Mouse (Mus musculus): ENCODE results near the gene Fam160b1. TPM values are rescaled to one million over a fixed set of nuclear protein-coding genes. Genes with fewer than 3 reads are reported as not detected.
A peak's percentile ranks its signal among the peaks of the same experiment; 100 is the strongest.

Gene Fam160b1
- polyA plus RNA-seq, 1 experiment from 2014 or later: 12.7 TPM

DNA sequence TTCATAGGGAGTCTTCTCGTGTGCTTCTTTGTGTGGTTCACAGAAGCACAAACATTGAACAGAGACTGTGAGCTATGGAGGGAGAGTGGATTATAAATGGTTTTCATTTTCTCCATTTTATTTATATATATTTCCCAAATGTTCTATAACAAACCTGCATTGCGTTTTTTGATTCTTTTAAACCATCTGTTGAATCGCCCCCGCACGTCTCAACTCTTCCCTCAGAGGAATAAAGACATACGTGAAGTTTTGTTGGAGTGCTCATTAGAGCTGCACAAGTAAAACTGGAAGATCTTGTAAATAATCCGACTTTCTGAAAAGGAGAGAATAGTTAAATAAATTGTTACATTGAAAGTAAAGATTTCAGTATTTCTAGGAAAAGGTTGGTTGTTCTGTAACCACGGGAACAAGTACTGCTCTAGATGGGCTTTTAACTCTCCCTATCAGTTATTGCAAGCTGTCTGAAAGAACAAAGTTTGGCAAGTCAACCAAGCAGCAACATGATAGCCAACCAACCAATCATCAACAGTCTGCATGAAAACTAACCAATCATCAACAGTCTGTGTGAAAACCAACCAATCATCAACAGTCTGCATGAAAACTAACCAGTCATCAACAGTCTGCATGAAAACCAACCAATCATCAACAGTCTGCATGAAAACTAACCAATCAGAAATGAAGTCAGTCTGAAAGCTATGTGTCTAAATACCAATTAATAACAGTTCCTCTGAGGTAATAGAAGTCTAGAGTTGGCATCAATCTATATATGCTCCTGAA, 54.7 kb downstream of the Fam160b1 start:
- DNase-seq (ENCODE audit: low spot score): no peak
- no peak overlapping the region for H3K4me2 ChIP-seq (ENCODE audit: low read length)
- WGBS: 91% methylated on average over 8 of the region's 8 CpGs
- ATAC-seq: no peak
- no peaks in the 10 kb centered on the region for H3K36me3 ChIP-seq (ENCODE audit: control insufficient read depth, insufficient read depth, low read length)
- H3K27ac ChIP-seq (ENCODE audit: low read depth, low read length): no peak overlapping the region
- H3K9me3 ChIP-seq (replicated peaks; ENCODE audit: control insufficient read depth, low read length): no peaks in the 10 kb centered on the region
- H3K4me1 ChIP-seq (ENCODE audit: control insufficient read depth, insufficient read depth, low read length): no peaks in the 10 kb centered on the region
- H3K4me3 ChIP-seq (ENCODE audit: low read depth, low read length): no peak overlapping the region
- no peak overlapping the region for H3K9ac ChIP-seq (ENCODE audit: low read length)
- no peaks in the 10 kb centered on the region for H3K27me3 ChIP-seq (replicated peaks; ENCODE audit: control insufficient read depth, insufficient read depth, low read length)

DNA sequence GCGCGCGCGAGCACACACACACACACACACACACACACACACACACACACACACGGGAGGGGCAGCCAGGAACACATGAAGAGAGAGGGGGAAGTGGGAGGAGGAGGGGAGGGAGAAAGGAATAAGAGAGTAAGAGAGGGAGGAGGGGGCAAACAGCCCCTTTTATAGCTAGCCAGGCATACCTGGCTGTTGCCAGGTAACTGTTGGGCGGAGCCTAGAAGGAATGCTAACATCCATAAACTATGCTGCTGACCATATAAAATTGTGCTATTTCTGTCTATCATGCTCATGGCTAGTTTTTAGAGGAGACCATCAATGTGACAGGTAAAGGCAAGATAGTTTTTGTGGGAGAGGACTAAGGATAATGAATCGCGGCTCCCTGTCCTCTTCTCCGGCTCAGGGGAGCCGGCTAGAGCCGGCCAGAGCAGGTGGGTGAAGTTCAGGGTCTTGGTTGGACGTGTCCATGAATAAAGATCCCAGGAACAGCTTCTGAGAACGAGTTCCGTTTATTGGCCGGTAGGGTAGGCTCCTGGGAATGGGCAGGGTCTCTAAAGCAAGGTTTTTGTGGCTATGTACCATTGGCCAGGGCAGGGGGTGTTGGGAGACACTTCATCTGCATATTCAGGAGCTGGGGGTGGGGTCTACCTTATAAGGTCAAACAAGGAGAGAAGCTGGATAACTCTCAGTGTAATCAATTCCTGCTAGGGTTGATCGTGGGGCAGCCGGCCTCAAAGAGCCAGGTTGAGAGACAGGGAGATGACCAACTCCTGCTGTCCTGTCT, 57.5 kb downstream of the Fam160b1 start:
- DNase-seq (ENCODE audit: low spot score) (no peak), ATAC-seq (no peak)
- Histone ChIP-seq H3K9me3 (replicated peaks; ENCODE audit: control insufficient read depth, low read length) (no peaks in the 10 kb centered on the region), H3K36me3 (ENCODE audit: control insufficient read depth, insufficient read depth, low read length) (no peaks in the 10 kb centered on the region), H3K4me1 (ENCODE audit: control insufficient read depth, insufficient read depth, low read length) (no peaks in the 10 kb centered on the region), H3K9ac (ENCODE audit: low read length) (no peak overlapping the region), H3K27me3 (replicated peaks; ENCODE audit: control insufficient read depth, insufficient read depth, low read length) (no peaks in the 10 kb centered on the region), H3K4me3 (ENCODE audit: low read depth, low read length) (no peak overlapping the region), H3K4me2 (ENCODE audit: low read length) (peak overlapping the region; percentile 8; the same call in 1 of the 2 replicates), H3K27ac (ENCODE audit: low read depth, low read length) (no peak overlapping the region)
- 28% methylated on average over 16 of the region's 17 CpGs for WGBS

DNA sequence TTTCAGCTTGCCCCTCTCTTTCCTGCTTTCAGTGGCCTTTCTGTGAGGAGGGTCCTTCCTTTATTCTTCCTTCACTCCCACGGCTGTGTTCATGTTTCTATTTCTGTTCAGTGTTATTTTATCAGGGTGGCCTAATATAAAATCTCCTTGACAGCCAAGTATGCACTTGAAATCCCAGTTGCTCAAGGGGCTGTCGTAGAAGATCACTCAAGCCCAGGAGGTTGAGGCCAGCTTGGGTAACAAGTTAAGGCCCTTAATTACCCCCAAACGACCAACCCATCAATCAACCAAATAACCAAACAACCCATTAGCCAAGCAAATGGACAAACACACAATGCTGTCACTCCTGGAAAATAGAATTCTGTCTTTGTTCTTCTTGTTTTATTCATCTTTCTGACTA, 62.9 kb downstream of the Fam160b1 start:
- Histone ChIP-seq H3K9ac (ENCODE audit: low read length) (no peak overlapping the region), H3K4me2 (ENCODE audit: low read length) (no peak overlapping the region), H3K27ac (ENCODE audit: low read depth, low read length) (no peak overlapping the region), H3K9me3 (replicated peaks; ENCODE audit: control insufficient read depth, low read length) (no peaks in the 10 kb centered on the region), H3K27me3 (replicated peaks; ENCODE audit: control insufficient read depth, insufficient read depth, low read length) (no peaks in the 10 kb centered on the region), H3K36me3 (ENCODE audit: control insufficient read depth, insufficient read depth, low read length) (no peaks in the 10 kb centered on the region), H3K4me1 (ENCODE audit: control insufficient read depth, insufficient read depth, low read length) (no peaks in the 10 kb centered on the region; the same call in 1 of the 2 replicates), H3K4me3 (ENCODE audit: low read depth, low read length) (no peak overlapping the region)
- 7% methylated on average over 3 of the region's 3 CpGs for WGBS
- no peak for DNase-seq (ENCODE audit: low spot score)
- no peak for ATAC-seq

DNA sequence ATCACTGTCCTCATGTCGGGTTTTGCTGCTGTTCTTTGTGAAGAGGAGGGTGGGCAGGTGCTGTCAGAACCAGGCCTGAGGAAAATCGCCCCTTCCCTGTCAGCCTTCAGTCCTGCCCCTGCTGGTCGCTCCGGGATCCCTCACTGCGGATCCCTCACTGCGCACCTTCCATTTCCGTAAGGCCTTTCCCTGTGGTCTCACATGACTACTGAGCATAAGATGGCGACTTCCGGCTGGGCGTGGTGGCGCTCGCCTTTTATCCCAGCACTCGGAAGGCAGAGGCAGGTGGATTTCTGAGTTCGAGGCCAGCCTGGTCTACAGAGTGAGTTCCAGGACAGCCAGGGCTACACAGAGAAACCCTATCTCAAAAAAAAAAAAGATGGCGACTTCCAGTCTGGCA, 64.8 kb downstream of the Fam160b1 start:
- no peaks in the 10 kb centered on the region for H3K27me3 ChIP-seq (replicated peaks; ENCODE audit: control insufficient read depth, insufficient read depth, low read length)
- WGBS: 96% methylated on average over 15 of the region's 15 CpGs
- no peak overlapping the region for H3K9ac ChIP-seq (ENCODE audit: low read length)
- H3K36me3 ChIP-seq (ENCODE audit: control insufficient read depth, insufficient read depth, low read length): no peaks in the 10 kb centered on the region
- ATAC-seq (no peak), DNase-seq (ENCODE audit: low spot score) (no peak)
- no peaks in the 10 kb centered on the region; the same call in 1 of the 2 replicates for H3K4me1 ChIP-seq (ENCODE audit: control insufficient read depth, insufficient read depth, low read length)
- H3K27ac ChIP-seq (ENCODE audit: low read depth, low read length): no peak overlapping the region
- H3K4me2 ChIP-seq (ENCODE audit: low read length): no peak overlapping the region
- no peaks in the 10 kb centered on the region for H3K9me3 ChIP-seq (replicated peaks; ENCODE audit: control insufficient read depth, low read length)
- no peak overlapping the region for H3K4me3 ChIP-seq (ENCODE audit: low read depth, low read length)

DNA sequence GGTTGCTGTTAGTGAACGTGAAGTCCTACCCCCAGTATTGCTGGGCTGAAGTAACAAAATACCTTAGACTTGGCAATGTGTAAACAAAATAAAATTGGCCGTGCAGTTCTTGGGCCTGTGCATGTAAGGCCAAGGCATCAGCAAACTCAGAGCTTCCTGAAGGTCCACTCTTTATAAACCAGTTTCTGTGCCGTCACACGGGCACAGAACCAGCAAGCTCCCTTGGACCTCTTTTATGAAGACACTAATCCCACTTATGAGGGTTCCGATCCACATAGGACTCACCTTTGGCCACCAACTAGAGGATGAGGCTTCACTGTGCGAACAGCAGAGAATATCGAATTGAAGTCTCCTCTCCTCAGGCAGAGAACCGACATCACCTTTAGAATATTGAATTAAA, 66.4 kb downstream of the Fam160b1 start:
- H3K27ac ChIP-seq (ENCODE audit: low read depth, low read length): no peak overlapping the region
- no peaks in the 10 kb centered on the region for H3K36me3 ChIP-seq (ENCODE audit: control insufficient read depth, insufficient read depth, low read length)
- ATAC-seq (no peak), DNase-seq (ENCODE audit: low spot score) (no peak)
- H3K4me3 ChIP-seq (ENCODE audit: low read depth, low read length): no peak overlapping the region
- 92% methylated on average over 8 of the region's 8 CpGs for WGBS
- no peak overlapping the region for H3K9ac ChIP-seq (ENCODE audit: low read length)
- no peaks in the 10 kb centered on the region for H3K9me3 ChIP-seq (replicated peaks; ENCODE audit: control insufficient read depth, low read length)
- no peaks in the 10 kb centered on the region for H3K27me3 ChIP-seq (replicated peaks; ENCODE audit: control insufficient read depth, insufficient read depth, low read length)
- H3K4me1 ChIP-seq (ENCODE audit: control insufficient read depth, insufficient read depth, low read length): no peaks in the 10 kb centered on the region; the same call in none of the 2 replicates
- H3K4me2 ChIP-seq (ENCODE audit: low read length): no peak overlapping the region

DNA sequence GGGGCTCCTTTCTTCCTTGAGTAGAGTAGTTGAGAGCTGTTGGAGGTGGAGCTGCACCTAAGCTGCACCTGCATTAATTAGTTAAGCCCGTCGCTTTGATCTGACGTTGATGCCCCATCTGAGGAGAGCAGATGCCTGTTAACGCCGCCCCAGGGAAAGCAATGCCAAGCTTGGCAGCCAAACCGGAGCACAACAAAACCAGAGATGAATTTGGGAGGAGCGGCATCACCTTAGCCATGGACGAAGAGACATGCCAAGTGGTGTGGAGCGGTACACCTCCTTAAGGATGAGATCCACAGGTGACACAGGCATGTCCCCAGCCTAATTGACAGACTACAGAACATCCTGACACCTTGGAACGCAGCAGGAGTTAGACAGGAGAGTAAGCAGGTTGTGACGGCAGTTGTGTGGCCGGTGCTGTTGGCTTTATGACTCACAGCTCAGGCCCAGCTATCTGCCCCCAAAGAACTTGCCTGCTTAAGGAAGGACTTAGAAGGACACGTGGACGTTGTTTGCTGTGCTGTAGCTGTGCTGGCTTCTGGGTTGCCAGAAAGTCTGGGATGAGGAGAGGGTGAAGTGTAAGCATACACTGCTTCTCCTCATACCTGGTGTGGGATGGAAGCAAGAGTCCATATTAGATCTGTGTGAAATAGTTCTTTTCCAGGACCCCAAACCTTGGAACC, 67.4 kb downstream of the Fam160b1 start:
- DNase-seq (ENCODE audit: low spot score) (no peak), ATAC-seq (no peak)
- H3K27me3 ChIP-seq (replicated peaks; ENCODE audit: control insufficient read depth, insufficient read depth, low read length): no peaks in the 10 kb centered on the region
- no peak overlapping the region for H3K27ac ChIP-seq (ENCODE audit: low read depth, low read length)
- no peaks in the 10 kb centered on the region for H3K9me3 ChIP-seq (replicated peaks; ENCODE audit: control insufficient read depth, low read length)
- H3K4me1 ChIP-seq (ENCODE audit: control insufficient read depth, insufficient read depth, low read length): no peaks in the 10 kb centered on the region; the same call in none of the 2 replicates
- WGBS: 79% methylated on average over 14 of the region's 14 CpGs
- no peak overlapping the region for H3K9ac ChIP-seq (ENCODE audit: low read length)
- no peak overlapping the region for H3K4me2 ChIP-seq (ENCODE audit: low read length)
- no peaks in the 10 kb centered on the region for H3K36me3 ChIP-seq (ENCODE audit: control insufficient read depth, insufficient read depth, low read length)
- H3K4me3 ChIP-seq (ENCODE audit: low read depth, low read length): no peak overlapping the region

DNA sequence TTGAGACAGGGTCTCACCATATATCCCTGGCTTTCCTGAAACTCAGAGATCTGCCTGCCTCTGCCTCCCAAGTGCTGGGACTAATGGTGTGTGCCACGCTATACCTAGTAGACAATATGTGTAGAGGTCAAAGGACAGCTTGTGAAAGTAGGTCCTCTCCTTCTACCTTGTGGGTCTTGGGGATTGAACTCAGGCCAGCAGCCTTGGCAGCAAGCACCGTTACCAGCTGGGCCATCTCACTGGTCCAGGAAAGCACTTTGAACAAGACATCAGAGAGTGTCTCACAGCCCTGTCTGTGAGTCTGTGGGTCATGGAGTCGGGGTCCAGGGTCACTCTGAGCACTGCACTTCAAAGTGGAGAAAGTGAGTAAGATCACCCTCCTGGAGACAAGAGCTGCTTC, 68.2 kb downstream of the Fam160b1 start:
- Histone ChIP-seq H3K9me3 (replicated peaks; ENCODE audit: control insufficient read depth, low read length) (no peaks in the 10 kb centered on the region), H3K4me2 (ENCODE audit: low read length) (no peak overlapping the region), H3K27me3 (replicated peaks; ENCODE audit: control insufficient read depth, insufficient read depth, low read length) (no peaks in the 10 kb centered on the region), H3K9ac (ENCODE audit: low read length) (no peak overlapping the region), H3K36me3 (ENCODE audit: control insufficient read depth, insufficient read depth, low read length) (no peaks in the 10 kb centered on the region), H3K4me3 (ENCODE audit: low read depth, low read length) (no peak overlapping the region), H3K4me1 (ENCODE audit: control insufficient read depth, insufficient read depth, low read length) (no peaks in the 10 kb centered on the region; the same call in none of the 2 replicates), H3K27ac (ENCODE audit: low read depth, low read length) (no peak overlapping the region)
- WGBS: 87% methylated on average over 3 of the region's 3 CpGs
- no peak for DNase-seq (ENCODE audit: low spot score)
- ATAC-seq: no peak

DNA sequence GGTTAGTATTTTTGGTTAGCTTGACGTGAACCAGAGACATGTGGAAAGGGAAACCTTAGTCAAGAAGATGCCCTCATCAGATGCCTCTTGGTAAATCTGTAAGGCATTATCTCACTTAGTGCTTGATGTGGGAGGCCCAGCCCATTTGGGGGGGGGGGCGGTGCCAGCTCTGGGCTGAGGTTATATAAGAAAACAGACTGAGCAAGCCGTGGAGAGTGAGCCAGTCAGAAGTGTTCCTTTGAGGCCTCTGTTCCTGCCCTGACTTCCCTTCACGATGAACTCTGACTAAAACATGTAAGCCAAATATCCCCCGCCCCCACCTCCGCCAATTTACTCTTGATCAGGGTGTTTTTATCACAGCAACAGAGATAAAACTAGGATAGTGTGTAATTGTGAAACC, 69.4 kb downstream of the Fam160b1 start:
- Histone ChIP-seq H3K4me3 (ENCODE audit: low read depth, low read length) (no peak overlapping the region), H3K9ac (ENCODE audit: low read length) (no peak overlapping the region), H3K4me2 (ENCODE audit: low read length) (no peak overlapping the region), H3K27me3 (replicated peaks; ENCODE audit: control insufficient read depth, insufficient read depth, low read length) (no peaks in the 10 kb centered on the region), H3K9me3 (replicated peaks; ENCODE audit: control insufficient read depth, low read length) (no peaks in the 10 kb centered on the region), H3K27ac (ENCODE audit: low read depth, low read length) (no peak overlapping the region), H3K36me3 (ENCODE audit: control insufficient read depth, insufficient read depth, low read length) (no peaks in the 10 kb centered on the region), H3K4me1 (ENCODE audit: control insufficient read depth, insufficient read depth, low read length) (no peaks in the 10 kb centered on the region; the same call in 1 of the 2 replicates)
- no peak for DNase-seq (ENCODE audit: low spot score)
- 84% methylated on average over 6 of the region's 6 CpGs for WGBS
- ATAC-seq: no peak
